10 mouse cellular contexts compared by ENCODE assay signal in genomic region chr12:101875107-101875506, GRCm38 (mm10). TPM values are rescaled to one million over a fixed set of nuclear protein-coding genes. Genes with fewer than 3 reads are reported as not detected.
DNase-seq lines count a peak whose midpoint lies in the region; ATAC-seq and TF ChIP-seq lines count a peak whose summit lies in the region.
"Had no signal": no experiment of that assay in that cellular context is flagged by ENCODE, and none has a peak within 500 bp of the region (broad histone marks: within the 10 kb centered on the region; RNA-seq: fewer than 3 reads in every experiment).

No protein-coding gene starts in this region.

- no peaks in the 10 kb centered on the region for H3K79me2 ChIP-seq in liver, adult 2 months (ENCODE audit: control insufficient read depth, insufficient read depth, low read length)

- DNase-seq in embryonic facial prominence, embryonic 11.5 days (ENCODE audit: low spot score): peak; percentile 67
- DNase-seq in embryonic facial prominence, embryonic 10.5 days (ENCODE audit: low spot score): no peak
- DNase-seq in liver, adult 2 months (ENCODE audit: extremely low read depth, low read depth, low spot score): peak; percentile 29
- DNase-seq in liver, embryonic 11.5 days (ENCODE audit: low spot score): no peak
- peak; percentile 69 for DNase-seq in brain, embryonic 14.5 days (ENCODE audit: low read depth)
- peak; percentile 56 for DNase-seq in naive thymus-derived CD4-positive, alpha-beta T cell, adult 2 months (ENCODE audit: low read depth)
- no peak for DNase-seq in layer of hippocampus, postnatal 10 days (ENCODE audit: low spot score in 2 of 2)
- no peak for DNase-seq in ovary, postnatal 36 days (ENCODE audit: low spot score)

- H3K9me3 ChIP-seq in embryonic facial prominence, embryonic 11.5 days (replicated peaks; ENCODE audit: control insufficient read depth, low read length): no peaks in the 10 kb centered on the region
- H3K9me3 ChIP-seq in embryonic facial prominence, embryonic 10.5 days: no peaks in the 10 kb centered on the region
- no peaks in the 10 kb centered on the region for H3K9me3 ChIP-seq in liver, embryonic 11.5 days (ENCODE audit: control insufficient read depth, low read length)
- H3K9me3 ChIP-seq: heart, embryonic 13.5 days; limb, embryonic 12.5 days had no signal

- no peak for ATAC-seq in embryonic facial prominence, embryonic 11.5 days (replicated peaks; ENCODE audit: insufficient number of reproducible peaks, low FRiP score, low TSS enrichment, low read depth)
- ATAC-seq in liver, embryonic 11.5 days (replicated peaks; ENCODE audit: low FRiP score): no peak

- H3K36me3 ChIP-seq in embryonic facial prominence, embryonic 11.5 days (replicated peaks; ENCODE audit: control insufficient read depth, insufficient read depth, low read depth, low read length): peaks cover 3% of the 10 kb centered on the region; the same call in 1 of the 2 replicates
- peaks cover 74% of the 10 kb centered on the region for H3K36me3 ChIP-seq in embryonic facial prominence, embryonic 10.5 days (replicated peaks)
- peaks cover 48% of the 10 kb centered on the region for H3K36me3 ChIP-seq in liver, adult 2 months (ENCODE audit: control insufficient read depth, insufficient read depth, low read length)
- peaks cover 9% of the 10 kb centered on the region for H3K36me3 ChIP-seq in liver, embryonic 11.5 days (ENCODE audit: control insufficient read depth, insufficient read depth, low read length)

- no peak overlapping the region for H3K4me3 ChIP-seq in embryonic facial prominence, embryonic 11.5 days (ENCODE audit: low read depth, low read length)
- H3K4me3 ChIP-seq in embryonic facial prominence, embryonic 10.5 days: no peak overlapping the region
- H3K4me3 ChIP-seq in liver, adult 2 months (ENCODE audit: insufficient read depth, low read depth, low read length): no peak overlapping the region
- no peak overlapping the region for H3K4me3 ChIP-seq in liver, embryonic 11.5 days (ENCODE audit: low read depth, low read length)
- H3K4me3 ChIP-seq: heart, embryonic 13.5 days; limb, embryonic 12.5 days had no signal

- no peaks in the 10 kb centered on the region for H3K27me3 ChIP-seq in embryonic facial prominence, embryonic 11.5 days (ENCODE audit: control insufficient read depth, insufficient read depth, low read length)
- H3K27me3 ChIP-seq in embryonic facial prominence, embryonic 10.5 days (replicated peaks; ENCODE audit: low read depth, poor library complexity, severe bottlenecking): no peaks in the 10 kb centered on the region
- no peaks in the 10 kb centered on the region for H3K27me3 ChIP-seq in liver, adult 2 months (ENCODE audit: control insufficient read depth, insufficient read depth, low read length)
- H3K27me3 ChIP-seq in liver, embryonic 11.5 days (replicated peaks; ENCODE audit: control insufficient read depth, insufficient read depth, low read length): no peaks in the 10 kb centered on the region
- H3K27me3 ChIP-seq: heart, embryonic 13.5 days; limb, embryonic 12.5 days had no signal

- 64% methylated on average over 1 of the region's 1 CpGs for WGBS in embryonic facial prominence, embryonic 11.5 days
- WGBS in embryonic facial prominence, embryonic 10.5 days: 81% methylated on average over 1 of the region's 1 CpGs
- 63% methylated on average over 1 of the region's 1 CpGs for WGBS in liver, adult 2 months
- WGBS in liver, embryonic 11.5 days: 79% methylated on average over 1 of the region's 1 CpGs

- no peak overlapping the region for H3K4me2 ChIP-seq in embryonic facial prominence, embryonic 11.5 days (ENCODE audit: low read depth, low read length)
- no peak overlapping the region for H3K4me2 ChIP-seq in liver, embryonic 11.5 days
- H3K4me2 ChIP-seq: heart, embryonic 13.5 days; limb, embryonic 12.5 days had no signal

- no peak for TF ChIP-seq CTCF in liver, adult 2 months (IDR thresholded peaks at IDR 0.05; ENCODE audit: low read depth, low read length)
- TF ChIP-seq CTCF in brain, embryonic 14.5 days (IDR thresholded peaks at IDR 0.05; ENCODE audit: borderline replicate concordance, extremely low read depth, insufficient read depth, insufficient read length): no peak

- H3K27ac ChIP-seq in embryonic facial prominence, embryonic 11.5 days (replicated peaks; ENCODE audit: low read depth, low read length): no peak overlapping the region
- H3K27ac ChIP-seq in embryonic facial prominence, embryonic 10.5 days (replicated peaks): no peak overlapping the region
- no peak overlapping the region for H3K27ac ChIP-seq in liver, adult 2 months (replicated peaks; ENCODE audit: insufficient read depth, low read depth, low read length)
- no peak overlapping the region for H3K27ac ChIP-seq in liver, embryonic 11.5 days (ENCODE audit: low read depth, low read length)
- H3K27ac ChIP-seq: heart, embryonic 13.5 days; limb, embryonic 12.5 days had no signal

- H3K4me1 ChIP-seq in embryonic facial prominence, embryonic 11.5 days (ENCODE audit: control insufficient read depth, insufficient read depth, low read length): no peaks in the 10 kb centered on the region
- H3K4me1 ChIP-seq in embryonic facial prominence, embryonic 10.5 days: no peaks in the 10 kb centered on the region
- no peaks in the 10 kb centered on the region for H3K4me1 ChIP-seq in liver, adult 2 months (ENCODE audit: control insufficient read depth, insufficient read depth, low read length)
- H3K4me1 ChIP-seq in liver, embryonic 11.5 days (replicated peaks; ENCODE audit: control insufficient read depth, insufficient read depth, low read length): no peaks in the 10 kb centered on the region
- H3K4me1 ChIP-seq: heart, embryonic 13.5 days; limb, embryonic 12.5 days had no signal

- no peak overlapping the region for H3K9ac ChIP-seq in embryonic facial prominence, embryonic 11.5 days (replicated peaks; ENCODE audit: low read length)
- H3K9ac ChIP-seq in liver, adult 2 months (ENCODE audit: low read depth, low read length): no peak overlapping the region
- H3K9ac ChIP-seq in liver, embryonic 11.5 days (ENCODE audit: low read depth, low read length): no peak overlapping the region
- H3K9ac ChIP-seq: heart, embryonic 13.5 days; limb, embryonic 12.5 days had no signal

- no peak for TF ChIP-seq POLR2A in liver, adult 2 months (IDR thresholded peaks at IDR 0.05; ENCODE audit: extremely low read depth, insufficient read depth, low read length)
- TF ChIP-seq POLR2A in brain, embryonic 14.5 days (IDR thresholded peaks at IDR 0.05; ENCODE audit: borderline replicate concordance, extremely low read depth, insufficient read depth, insufficient read length, poor library complexity, severe bottlenecking): no peak

RNA-seq across cellular contexts. Expression of gene Trip11, which starts 38.0 kb away (rescaled TPM):
- polyA plus RNA-seq in embryonic facial prominence, embryonic 11.5 days (2014; fragmentation: Nextera tagmentation; extraction: Ambion mirVana): 10.8 and 14.2 TPM in 2 replicates
- 19.0 and 19.2 TPM in 2 replicates for polyA plus RNA-seq in embryonic facial prominence, embryonic 10.5 days (2016; fragmentation: Nextera tagmentation; extraction: Ambion mirVana)
- 12.4 and 14.8 TPM in 2 replicates for total RNA-seq in liver, adult 2 months (2014; rRNA removed)
- 1.9 and 2.5 TPM in 2 replicates for polyA plus RNA-seq in liver, adult 2 months (2012; rRNA removed)
- polyA plus RNA-seq in liver, embryonic 11.5 days (2014; fragmentation: Nextera tagmentation; extraction: Ambion mirVana): 10.4 TPM in 2 replicates
- 7.0 and 9.6 TPM in 2 replicates for polyA plus RNA-seq in brain, embryonic 14.5 days (2012; rRNA removed)
- total RNA-seq in layer of hippocampus, postnatal 10 days (2021): 10 to 100 TPM; 25.0 to 25.9 TPM

RNA-seq across cellular contexts. Expression of gene Fbln5, which starts 56.3 kb away (rescaled TPM):
- 28.7 and 31.2 TPM in 2 replicates for polyA plus RNA-seq in embryonic facial prominence, embryonic 11.5 days (2014; fragmentation: Nextera tagmentation; extraction: Ambion mirVana)
- 13.1 and 19.3 TPM in 2 replicates for polyA plus RNA-seq in embryonic facial prominence, embryonic 10.5 days (2016; fragmentation: Nextera tagmentation; extraction: Ambion mirVana)
- 3.6 and 4.6 TPM in 2 replicates for total RNA-seq in liver, adult 2 months (2014; rRNA removed)
- polyA plus RNA-seq in liver, adult 2 months (2012; rRNA removed): 4.8 and 6.3 TPM in 2 replicates
- polyA plus RNA-seq in liver, embryonic 11.5 days (2014; fragmentation: Nextera tagmentation; extraction: Ambion mirVana): 4.3 and 4.4 TPM in 2 replicates
- polyA plus RNA-seq in brain, embryonic 14.5 days (2012; rRNA removed): 6.4 and 9.2 TPM in 2 replicates
- 10 to 100 TPM; 13.8 to 15.3 TPM for total RNA-seq in layer of hippocampus, postnatal 10 days (2021)

Comparison
In these comparisons a context has a peak if more than half of its experiments do, and no peak if none do; other contexts are left out.
1. DNase-seq: peak in embryonic facial prominence, embryonic 11.5 days (single experiment), liver, adult 2 months (single experiment), brain, embryonic 14.5 days (single experiment) and naive thymus-derived CD4-positive, alpha-beta T cell, adult 2 months (single experiment); none in embryonic facial prominence, embryonic 10.5 days (single experiment), liver, embryonic 11.5 days (single experiment), layer of hippocampus, postnatal 10 days (0 of 2) and ovary, postnatal 36 days (single experiment).